Mouse (Mus musculus) CD4-positive, CD25-positive, alpha-beta regulatory T cell, adult 9 weeks (primary cell): ENCODE results near the gene Mrpl43. TPM values are rescaled to one million over a fixed set of nuclear protein-coding genes. Genes with fewer than 3 reads are reported as not detected.

Experiments
- polyA plus RNA-seq: library from polyadenylated mRNA; unstranded; fragments of 100-300 nt; shearing (Covaris generic); gene quantifications from one replicate; pipeline ENCODE4 v1.2.1, GENCODE M21; 2017

The Mrpl43 gene
- 72.2 TPM for polyA plus RNA-seq

GRCm38 (mm10) chr19:45005957-45006712 lies at the start of gene Mrpl43:
Gene Mrpl43, minus strand, starts transcription at chr19:45006442.

GRCm38 (mm10) chr19:45047417-45047934 lies 41.2 kb upstream of the Mrpl43 start, which contains the start of gene Sfxn3:
Gene Sfxn3, plus strand, starts transcription at chr19:45047503.

GRCm38 (mm10) chr19:45045651-45046050 lies 39.4 kb upstream of the Mrpl43 start, which contains the start of gene Pdzd7:
Gene Pdzd7, minus strand, starts transcription at chr19:45045717.

GRCm38 (mm10) chr19:45014335-45014971 lies 8.2 kb upstream of the Mrpl43 start, which contains the start of gene Lzts2:
Gene Lzts2, plus strand, starts transcription at chr19:45014414.

GRCm38 (mm10) chr19:45005444-45005843 lies 798 bp downstream of the Mrpl43 start, which contains the start of gene Twnk:
Gene Twnk, plus strand, starts transcription at chr19:45005663.

GRCm38 (mm10) chr19:44988831-44989566 lies 17.2 kb downstream of the Mrpl43 start, which contains the start of gene Sema4g:
Gene Sema4g, plus strand, starts transcription at chr19:44989101.

Other genes starting within 250 kb of the Mrpl43 start
- gene Slf2, start 75.3 kb downstream of the Mrpl43 start, polyA plus RNA-seq, result 50.6 TPM
- gene Sema4g, start 17.3 kb downstream of the Mrpl43 start, polyA plus RNA-seq, result 0.06 TPM
- 21.4 TPM for gene Twnk, start 779 bp downstream of the Mrpl43 start, polyA plus RNA-seq
- gene Lzts2, start 8.0 kb upstream of the Mrpl43 start, polyA plus RNA-seq, result 2.8 TPM
- gene Pdzd7, start 39.3 kb upstream of the Mrpl43 start, polyA plus RNA-seq, result not detected
- gene Sfxn3, start 41.1 kb upstream of the Mrpl43 start, polyA plus RNA-seq, result 93.8 TPM
- not detected for gene Kazald1, start 68.8 kb upstream of the Mrpl43 start, polyA plus RNA-seq
- gene Tlx1, start 144.2 kb upstream of the Mrpl43 start, polyA plus RNA-seq, result not detected
- gene Lbx1, start 229.4 kb upstream of the Mrpl43 start, polyA plus RNA-seq, result not detected